In the genomic region with DNA sequence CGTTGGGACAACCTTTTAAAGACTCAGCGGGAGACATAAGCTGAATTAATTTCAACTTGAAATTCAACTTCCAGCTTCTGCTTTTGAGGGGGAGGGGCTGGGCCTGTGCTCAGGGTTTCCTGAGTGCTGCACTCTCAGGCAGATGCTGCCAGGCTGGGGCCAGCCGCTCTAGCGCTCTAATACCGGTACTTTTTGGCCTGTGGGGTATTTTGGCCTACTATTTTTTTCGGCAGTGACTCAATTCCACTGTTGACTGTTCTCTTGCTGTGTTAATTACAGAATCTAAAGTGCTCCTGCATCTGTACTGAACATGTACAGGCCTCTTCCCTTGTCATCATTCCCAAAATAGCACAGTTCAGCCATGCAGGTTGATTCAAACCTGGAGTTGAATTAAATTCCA, we compare ENCODE assay signal across 12 mouse cellular contexts. TPM values are rescaled to one million over a fixed set of nuclear protein-coding genes. Genes with fewer than 3 reads are reported as not detected.
DNase-seq lines count a peak whose midpoint lies in the region; ATAC-seq and TF ChIP-seq lines count a peak whose summit lies in the region.
"Had no signal": no experiment of that assay in that cellular context is flagged by ENCODE, and none has a peak within 500 bp of the region (broad histone marks: within the 10 kb centered on the region; RNA-seq: fewer than 3 reads in every experiment).

No protein-coding gene starts in this region.

- no peak overlapping the region for H3K4me2 ChIP-seq in forebrain, embryonic 14.5 days (ENCODE audit: low read length)
- H3K4me2 ChIP-seq in stomach, postnatal 0 days (replicated peaks; ENCODE audit: low read depth), result no peak overlapping the region
- no peak overlapping the region for H3K4me2 ChIP-seq in intestine, postnatal 0 days (replicated peaks; ENCODE audit: low read depth)
- H3K4me2 ChIP-seq: intestine, embryonic 15.5 days; liver, embryonic 12.5 days had no signal

- H3K9ac ChIP-seq in forebrain, embryonic 14.5 days (ENCODE audit: low read length), result 0 out of 2 replicates have a peak overlapping the region, but pooled peaks have one; percentile 29
- H3K9ac ChIP-seq in stomach, postnatal 0 days (ENCODE audit: low read length), result no peak overlapping the region
- H3K9ac ChIP-seq in intestine, postnatal 0 days (ENCODE audit: low read depth, low read length), result no peak overlapping the region
- H3K9ac ChIP-seq: intestine, embryonic 15.5 days; liver, embryonic 12.5 days had no signal

- no peaks in the 10 kb centered on the region for H3K27me3 ChIP-seq in forebrain, embryonic 14.5 days (replicated peaks; ENCODE audit: control insufficient read depth, insufficient read depth, low read length)
- H3K27me3 ChIP-seq in stomach, postnatal 0 days (ENCODE audit: control insufficient read depth, insufficient read depth, low read length), result no peaks in the 10 kb centered on the region
- no peaks in the 10 kb centered on the region for H3K27me3 ChIP-seq in intestine, postnatal 0 days (replicated peaks; ENCODE audit: control insufficient read depth, insufficient read depth, low read length)
- H3K27me3 ChIP-seq: intestine, embryonic 15.5 days; liver, embryonic 12.5 days had no signal

- no peaks in the 10 kb centered on the region for H3K36me3 ChIP-seq in forebrain, embryonic 14.5 days (ENCODE audit: control insufficient read depth, insufficient read depth, low read length)
- H3K36me3 ChIP-seq in stomach, postnatal 0 days (ENCODE audit: control insufficient read depth, insufficient read depth, low read length), result no peaks in the 10 kb centered on the region
- no peaks in the 10 kb centered on the region for H3K36me3 ChIP-seq in intestine, postnatal 0 days (ENCODE audit: control insufficient read depth, insufficient read depth)
- H3K36me3 ChIP-seq: intestine, embryonic 15.5 days; liver, embryonic 12.5 days had no signal

- no peak for TF ChIP-seq CTCF in stomach, postnatal 0 days (IDR thresholded peaks at IDR 0.05; ENCODE audit: low read depth)
- no peak for TF ChIP-seq CTCF in intestine, postnatal 0 days (IDR thresholded peaks at IDR 0.05; ENCODE audit: low read depth)

- H3K4me1 ChIP-seq in forebrain, embryonic 14.5 days (ENCODE audit: control insufficient read depth, insufficient read depth, low read length), result peaks cover 32% of the 10 kb centered on the region
- peaks cover 5% of the 10 kb centered on the region for H3K4me1 ChIP-seq in stomach, postnatal 0 days (replicated peaks; ENCODE audit: control insufficient read depth, insufficient read depth)
- H3K4me1 ChIP-seq in intestine, postnatal 0 days (replicated peaks; ENCODE audit: control insufficient read depth, insufficient read depth, low read length), result peaks cover 8% of the 10 kb centered on the region; the same call in 1 of the 2 replicates

- no peak overlapping the region for H3K4me3 ChIP-seq in forebrain, embryonic 14.5 days (ENCODE audit: low read depth, low read length)
- H3K4me3 ChIP-seq in stomach, postnatal 0 days (ENCODE audit: low read depth, low read length), result no peak overlapping the region
- no peak overlapping the region for H3K4me3 ChIP-seq in intestine, postnatal 0 days (ENCODE audit: low read depth, low read length)
- H3K4me3 ChIP-seq: intestine, embryonic 15.5 days; liver, embryonic 12.5 days had no signal

- 0 out of 2 replicates have a peak, but pooled peaks have one; percentile 9 for ATAC-seq in forebrain, embryonic 14.5 days
- no peak for ATAC-seq in stomach, postnatal 0 days (ENCODE audit: low FRiP score, low TSS enrichment)
- no peak for ATAC-seq in intestine, postnatal 0 days
- ATAC-seq: activated CD4-positive, CD25-positive, alpha-beta regulatory T cell, adult 4 months; intestine, embryonic 15.5 days; liver, embryonic 12.5 days had no signal

- 24% methylated on average over 6 of the region's 6 CpGs for WGBS in forebrain, embryonic 14.5 days
- WGBS in stomach, postnatal 0 days, result 35% methylated on average over 6 of the region's 6 CpGs
- WGBS in intestine, postnatal 0 days, result 65% methylated on average over 6 of the region's 6 CpGs

- no peak overlapping the region for H3K27ac ChIP-seq in forebrain, embryonic 14.5 days (ENCODE audit: low read depth, low read length)
- peak overlapping the region; percentile 70; the same call in 1 of the 2 replicates for H3K27ac ChIP-seq in stomach, postnatal 0 days (replicated peaks)
- no peak overlapping the region for H3K27ac ChIP-seq in intestine, postnatal 0 days (ENCODE audit: low read depth, low read length)
- H3K27ac ChIP-seq: intestine, embryonic 15.5 days; liver, embryonic 12.5 days had no signal

- TF ChIP-seq EP300 in stomach, postnatal 0 days (optimal IDR thresholded peaks at IDR 0.05), result no peak

- no peaks in the 10 kb centered on the region for H3K9me3 ChIP-seq in forebrain, embryonic 14.5 days (replicated peaks; ENCODE audit: control insufficient read depth, low read length)
- no peaks in the 10 kb centered on the region for H3K9me3 ChIP-seq in stomach, postnatal 0 days (ENCODE audit: control insufficient read depth, low read length)
- H3K9me3 ChIP-seq in intestine, postnatal 0 days (ENCODE audit: control insufficient read depth), result no peaks in the 10 kb centered on the region
- H3K9me3 ChIP-seq: intestine, embryonic 15.5 days; liver, embryonic 12.5 days had no signal

- peak; percentile 14 for DNase-seq in heart, postnatal 4 days
- DNase-seq in heart, adult 18-20 months, result no peak
- peak; percentile 39 for DNase-seq in thymus, postnatal 4 days
- DNase-seq in thymus, postnatal 0 days (ENCODE audit: low spot score), result no peak
- DNase-seq in forebrain, embryonic 14.5 days (ENCODE audit: low spot score), result peak; percentile 26
- no peak for DNase-seq in stomach, postnatal 0 days (ENCODE audit: low spot score)
- DNase-seq in embryo, embryonic 10 days (ENCODE audit: low spot score), result no peak
- DNase-seq: lung, postnatal 4 days had no signal

RNA-seq across cellular contexts. Expression of a gene that starts 58.1 kb away (rescaled TPM):
- 1 to 10 TPM; 6.6 to 7.0 TPM for total RNA-seq in heart, postnatal 4 days (2021)
- total RNA-seq in heart, adult 18-20 months (2021), result 1 to 10 TPM; 2.8 to 3.2 TPM
- 3.8 and 4.2 TPM in 2 replicates for polyA plus RNA-seq in thymus, postnatal 0 days (2015; fragmentation: Nextera tagmentation; extraction: Ambion mirVana)
- polyA plus RNA-seq in forebrain, embryonic 14.5 days (2014; fragmentation: Nextera tagmentation; extraction: Ambion mirVana), result 64.2 and 71.9 TPM in 2 replicates
- polyA plus RNA-seq in stomach, postnatal 0 days (2015; fragmentation: Nextera tagmentation; extraction: Ambion mirVana), result 27.8 and 28.2 TPM in 2 replicates
- 4.7 and 6.1 TPM in 2 replicates for polyA plus RNA-seq in intestine, postnatal 0 days (2015; fragmentation: Nextera tagmentation; extraction: Ambion mirVana)
- polyA plus RNA-seq: activated CD4-positive, CD25-positive, alpha-beta regulatory T cell, adult 4 months had no signal

Comparison
In these comparisons a context has a peak if more than half of its experiments do, and no peak if none do; other contexts are left out.
1. DNase-seq: peak in heart, postnatal 4 days (single experiment), thymus, postnatal 4 days (single experiment) and forebrain, embryonic 14.5 days (single experiment); none in heart, adult 18-20 months (0 of 2), thymus, postnatal 0 days (single experiment), stomach, postnatal 0 days (single experiment) and embryo, embryonic 10 days (single experiment).